Mouse (Mus musculus) midbrain, embryonic 13.5 days (tissue): ENCODE results near the gene Tatdn3. TPM values are rescaled to one million over a fixed set of nuclear protein-coding genes. Genes with fewer than 3 reads are reported as not detected.

Experiments used
- ATAC-seq: fragments of 200-750 bp; cut with Nextera tagmentation; 2 replicates; pipeline ENCODE4 v1.8.0; 2017; ENCODE audit warnings: mild to moderate bottlenecking, moderate TSS enrichment, moderate library complexity
- H3K27ac ChIP-seq: fragments of 300-500 bp; sonication (generic); 2 replicates; pipeline ENCODE4 v1.5.1; 2015; ENCODE audit warnings: inconsistent platforms, mild to moderate bottlenecking, moderate library complexity
- H3K27me3 ChIP-seq: fragments of 300-500 bp; sonication (generic); 2 replicates; pipeline ENCODE4 v1.6.1; 2015; ENCODE audit warnings: mild to moderate bottlenecking, inconsistent platforms
- H3K36me3 ChIP-seq: fragments of 300-500 bp; sonication (generic); 2 replicates; pipeline ENCODE4 v1.6.1; 2015; ENCODE audit warnings: mild to moderate bottlenecking, inconsistent platforms
- H3K4me1 ChIP-seq: fragments of 300-500 bp; sonication (generic); replicated peaks from 2 replicates; pipeline ENCODE4 v1.6.1; 2015; ENCODE audit warnings: inconsistent platforms
- H3K4me2 ChIP-seq: fragments of 300-500 bp; sonication (generic); replicated peaks from 2 replicates; pipeline ENCODE4 v1.6.1; 2015; ENCODE audit warnings: moderate library complexity, mild to moderate bottlenecking, inconsistent platforms
- H3K4me3 ChIP-seq: fragments of 300-500 bp; sonication (generic); replicated peaks from 2 replicates; pipeline ENCODE4 v1.5.1; 2015; ENCODE audit warnings: mild to moderate bottlenecking, inconsistent platforms
- H3K9ac ChIP-seq: fragments of 300-500 bp; sonication (generic); replicated peaks from 2 replicates; pipeline ENCODE4 v1.6.1; 2015; ENCODE audit warnings: mild to moderate bottlenecking, inconsistent platforms
- H3K9me3 ChIP-seq: fragments of 300-500 bp; sonication (generic); 2 replicates; pipeline ENCODE4 v1.6.1; 2016; ENCODE audit warnings: mild to moderate bottlenecking, inconsistent platforms
- WGBS: fragments of 180-500 bp; shearing (Covaris S2); methylation state at CpG from one replicate; pipeline ENCODE4 v1.1.7; 2015; 5-methylcytosine and 5-hydroxymethylcytosine counted together
- polyA plus RNA-seq: library from polyadenylated mRNA; unstranded; fragments of >200 nt; fragmentation: Nextera tagmentation; extraction: Ambion mirVana; gene quantifications from 2 replicates; pipeline ENCODE4 v1.2.1, GENCODE M21; 2015

Tatdn3 gene
- polyA plus RNA-seq, 1 experiment from 2014 or later: 15.5 TPM

- H3K36me3 ChIP-seq: no peaks in the 10 kb centered on the region
- H3K9me3 ChIP-seq: no peaks in the 10 kb centered on the region
- peaks cover 37% of the 10 kb centered on the region for H3K27me3 ChIP-seq
- no peak overlapping the region for H3K4me2 ChIP-seq
- H3K4me3 ChIP-seq: no peak overlapping the region
- 71% methylated on average over 9 of the region's 9 CpGs for WGBS
- no peak overlapping the region for H3K27ac ChIP-seq
- no peak overlapping the region for H3K9ac ChIP-seq
- peaks cover 12% of the 10 kb centered on the region for H3K4me1 ChIP-seq
- no peak for ATAC-seq
These were observed 32.3 kb upstream of the Tatdn3 start for GRCm38 (mm10) chr1:191095019-191095418.

GRCm38 (mm10) chr1:191093578-191093977 lies 30.8 kb upstream of the Tatdn3 start:
- Histone ChIP-seq H3K4me3 (no peak overlapping the region), H3K36me3 (no peaks in the 10 kb centered on the region), H3K4me2 (no peak overlapping the region), H3K9ac (no peak overlapping the region), H3K27ac (no peak overlapping the region), H3K4me1 (peaks cover 10% of the 10 kb centered on the region), H3K9me3 (no peaks in the 10 kb centered on the region), H3K27me3 (peaks cover 23% of the 10 kb centered on the region)
- WGBS: 86% methylated on average over 5 of the region's 5 CpGs
- ATAC-seq: no peak

- Histone ChIP-seq H3K27ac (no peak overlapping the region), H3K27me3 (peaks cover 11% of the 10 kb centered on the region), H3K4me2 (no peak overlapping the region), H3K4me1 (no peaks in the 10 kb centered on the region), H3K36me3 (no peaks in the 10 kb centered on the region), H3K4me3 (no peak overlapping the region), H3K9ac (no peak overlapping the region), H3K9me3 (no peaks in the 10 kb centered on the region)
- no peak for ATAC-seq
- 87% methylated on average over 8 of the region's 8 CpGs for WGBS
These were observed 29.3 kb upstream of the Tatdn3 start for GRCm38 (mm10) chr1:191092050-191092449.

- Histone ChIP-seq H3K4me3 (no peak overlapping the region), H3K27me3 (no peaks in the 10 kb centered on the region), H3K9me3 (no peaks in the 10 kb centered on the region), H3K4me2 (no peak overlapping the region), H3K4me1 (no peaks in the 10 kb centered on the region), H3K27ac (no peak overlapping the region), H3K9ac (no peak overlapping the region), H3K36me3 (no peaks in the 10 kb centered on the region)
- ATAC-seq: no peak
- WGBS: 78% methylated on average over 6 of the region's 6 CpGs
These were observed 26.6 kb upstream of the Tatdn3 start for GRCm38 (mm10) chr1:191089355-191089754.

GRCm38 (mm10) chr1:191087955-191088354 lies 25.2 kb upstream of the Tatdn3 start:
- no peak overlapping the region for H3K4me2 ChIP-seq
- no peak overlapping the region for H3K4me3 ChIP-seq
- no peaks in the 10 kb centered on the region for H3K9me3 ChIP-seq
- H3K36me3 ChIP-seq: 0 out of 2 replicates have a peak, but pooled peaks cover 3% of the 10 kb centered on the region
- H3K27ac ChIP-seq: no peak overlapping the region
- H3K9ac ChIP-seq: no peak overlapping the region
- 93% methylated on average over 5 of the region's 5 CpGs for WGBS
- H3K27me3 ChIP-seq: no peaks in the 10 kb centered on the region
- no peaks in the 10 kb centered on the region for H3K4me1 ChIP-seq
- ATAC-seq: no peak

- H3K4me3 ChIP-seq: no peak overlapping the region
- H3K9me3 ChIP-seq: no peaks in the 10 kb centered on the region
- H3K36me3 ChIP-seq: peaks cover 11% of the 10 kb centered on the region
- H3K27me3 ChIP-seq: no peaks in the 10 kb centered on the region
- WGBS: 79% methylated on average over 8 of the region's 8 CpGs
- H3K9ac ChIP-seq: no peak overlapping the region
- no peak overlapping the region for H3K27ac ChIP-seq
- no peak for ATAC-seq
- H3K4me2 ChIP-seq: no peak overlapping the region
- no peaks in the 10 kb centered on the region for H3K4me1 ChIP-seq
These were observed 24.2 kb upstream of the Tatdn3 start for GRCm38 (mm10) chr1:191086960-191087359.

GRCm38 (mm10) chr1:191086304-191086878 lies 23.7 kb upstream of the Tatdn3 start:
- 89% methylated on average over 7 of the region's 7 CpGs for WGBS
- H3K36me3 ChIP-seq: peaks cover 14% of the 10 kb centered on the region
- H3K27me3 ChIP-seq: no peaks in the 10 kb centered on the region

GRCm38 (mm10) chr1:191085597-191085996 lies 22.9 kb upstream of the Tatdn3 start:
- Histone ChIP-seq H3K9me3 (no peaks in the 10 kb centered on the region), H3K27me3 (no peaks in the 10 kb centered on the region)
- no peak for ATAC-seq

More at GRCm38 (mm10) chr1:191086304-191086878, 23.7 kb upstream of the Tatdn3 start:
- Histone ChIP-seq H3K4me3 (no peak overlapping the region), H3K27ac (no peak overlapping the region), H3K9me3 (no peaks in the 10 kb centered on the region), H3K4me2 (no peak overlapping the region), H3K9ac (no peak overlapping the region), H3K4me1 (no peaks in the 10 kb centered on the region)
- no peak for ATAC-seq

GRCm38 (mm10) chr1:191084951-191085559 lies 22.3 kb upstream of the Tatdn3 start:
- Histone ChIP-seq H3K4me3 (no peak overlapping the region), H3K4me2 (no peak overlapping the region), H3K4me1 (no peaks in the 10 kb centered on the region), H3K27ac (no peak overlapping the region), H3K9me3 (no peaks in the 10 kb centered on the region), H3K36me3 (peaks cover 22% of the 10 kb centered on the region), H3K9ac (no peak overlapping the region), H3K27me3 (no peaks in the 10 kb centered on the region)
- WGBS: 77% methylated on average over 5 of the region's 5 CpGs
- ATAC-seq: no peak

More at GRCm38 (mm10) chr1:191085597-191085996, 22.9 kb upstream of the Tatdn3 start:
- peaks cover 18% of the 10 kb centered on the region for H3K36me3 ChIP-seq
- no peak overlapping the region for H3K9ac ChIP-seq
- H3K27ac ChIP-seq: no peak overlapping the region
- H3K4me3 ChIP-seq: no peak overlapping the region
- no peaks in the 10 kb centered on the region for H3K4me1 ChIP-seq
- WGBS: 87% methylated on average over 12 of the region's 12 CpGs
- H3K4me2 ChIP-seq: no peak overlapping the region

GRCm38 (mm10) chr1:191083230-191083629 lies 20.5 kb upstream of the Tatdn3 start:
- WGBS: 93% methylated on average over 8 of the region's 8 CpGs
- no peak overlapping the region for H3K27ac ChIP-seq
- no peak for ATAC-seq

GRCm38 (mm10) chr1:191075199-191075883 lies 12.6 kb upstream of the Tatdn3 start:
- Histone ChIP-seq H3K4me1 (no peaks in the 10 kb centered on the region), H3K4me2 (no peak overlapping the region), H3K9me3 (no peaks in the 10 kb centered on the region), H3K9ac (no peak overlapping the region), H3K27ac (no peak overlapping the region), H3K27me3 (no peaks in the 10 kb centered on the region), H3K36me3 (peaks cover 43% of the 10 kb centered on the region), H3K4me3 (no peak overlapping the region)
- 67% methylated on average over 10 of the region's 10 CpGs for WGBS
- no peak for ATAC-seq

More at GRCm38 (mm10) chr1:191083230-191083629, 20.5 kb upstream of the Tatdn3 start:
- Histone ChIP-seq H3K4me1 (no peaks in the 10 kb centered on the region), H3K9me3 (no peaks in the 10 kb centered on the region), H3K9ac (no peak overlapping the region), H3K36me3 (peaks cover 27% of the 10 kb centered on the region), H3K4me3 (no peak overlapping the region), H3K4me2 (no peak overlapping the region), H3K27me3 (no peaks in the 10 kb centered on the region)

- no peak overlapping the region for H3K27ac ChIP-seq
- 96% methylated on average over 4 of the region's 4 CpGs for WGBS
- peaks cover 52% of the 10 kb centered on the region for H3K36me3 ChIP-seq
- H3K9ac ChIP-seq: no peak overlapping the region
- H3K4me1 ChIP-seq: no peaks in the 10 kb centered on the region
- no peak overlapping the region for H3K4me3 ChIP-seq
- no peaks in the 10 kb centered on the region for H3K27me3 ChIP-seq
- H3K9me3 ChIP-seq: no peaks in the 10 kb centered on the region
- no peak for ATAC-seq
- no peak overlapping the region for H3K4me2 ChIP-seq
These were observed 10.8 kb upstream of the Tatdn3 start for GRCm38 (mm10) chr1:191073486-191073885.
